Mouse (Mus musculus): Measurements from ENCODE around the gene Ssr3.

- TF ChIP-seq ZNF384 (IDR thresholded peaks at IDR 0.05; ENCODE audit: low read depth, low read length), result no peak
- no peak for TF ChIP-seq CHD2 (IDR thresholded peaks at IDR 0.05; ENCODE audit: low read depth, low read length)
- TF ChIP-seq MAFK (IDR thresholded peaks at IDR 0.05; ENCODE audit: insufficient read depth, low read depth, low read length), result no peak
- TF ChIP-seq HCFC1 (IDR thresholded peaks at IDR 0.05; ENCODE audit: borderline replicate concordance, insufficient read depth, low read length), result no peak
Observed at GRCm38 (mm10) chr3:65396835-65397504, 4.5 kb upstream of the Ssr3 start.

Measured in ES-E14 (cell line).